Mouse (Mus musculus) C2C12 (cell line): ENCODE measurements around the gene Mynn.

Source experiments
- CTCF ChIP-seq: IDR thresholded peaks from one replicate; pipeline ENCODE4 v1.5.1; 2011; ENCODE audit not compliant: control insufficient read depth, insufficient read depth, insufficient read length
- MYOD1 ChIP-seq: IDR thresholded peaks from one replicate; pipeline ENCODE4 v1.6.1; 2011; ENCODE audit warnings: low read depth; ENCODE audit not compliant: control insufficient read depth, insufficient read length
- MYOG ChIP-seq: IDR thresholded peaks from one replicate; pipeline ENCODE4 v1.6.1; 2011; ENCODE audit not compliant: control insufficient read depth, insufficient read length; ENCODE audit errors: extremely low read depth
- USF1 ChIP-seq: IDR thresholded peaks from one replicate; pipeline ENCODE4 v1.6.1; 2011; ENCODE audit warnings: low read depth, mild to moderate bottlenecking, control low read depth, moderate library complexity

DNA sequence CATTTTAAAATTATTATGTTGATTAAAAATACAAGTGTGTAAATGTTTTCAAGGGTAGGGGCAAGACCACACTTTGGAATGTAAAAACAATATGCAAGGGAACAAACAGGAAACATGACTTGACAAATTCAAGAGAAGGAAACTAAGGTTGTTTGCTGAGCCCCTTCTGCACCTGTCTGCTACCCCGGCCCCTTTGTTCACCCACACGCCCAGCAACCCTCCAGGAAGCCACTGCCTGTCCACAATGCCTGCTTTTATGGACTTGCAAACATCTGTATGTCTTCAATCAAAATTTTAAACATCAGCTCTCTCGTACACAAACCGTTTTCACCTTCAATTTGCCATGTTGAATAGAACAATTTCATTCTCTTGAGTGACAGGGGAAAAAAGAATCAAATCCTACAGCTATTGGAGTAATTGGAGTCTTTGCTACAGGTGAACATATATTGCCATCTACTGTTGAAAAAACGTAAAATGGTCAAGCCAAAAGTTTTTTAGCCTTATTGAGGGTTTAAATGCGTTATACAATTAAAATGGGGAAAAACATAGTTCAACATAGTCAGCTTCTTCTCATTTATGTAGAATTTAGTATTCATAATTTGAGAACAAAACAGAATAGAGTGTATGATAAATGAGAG, 41.1 kb upstream of the Mynn start:
- TF ChIP-seq CTCF = no peak
- TF ChIP-seq MYOG = no peak
- no peak for TF ChIP-seq MYOD1
- TF ChIP-seq USF1 = no peak
